Mouse (Mus musculus): ENCODE measurements around the gene Rnf38. TPM values are rescaled to one million over a fixed set of nuclear protein-coding genes. Genes with fewer than 3 reads are reported as not detected.

Rnf38 gene
- polyA plus RNA-seq, 1 experiment from 2014 or later: 30.3 TPM

GRCm38 (mm10) chr4:44183862-44184261 lies 49.7 kb downstream of the Rnf38 start:
- 58% methylated on average over 1 of the region's 1 CpGs for WGBS
- ATAC-seq: no peak

GRCm38 (mm10) chr4:44179748-44180147 lies 53.8 kb downstream of the Rnf38 start:
- Histone ChIP-seq H3K27me3 (ENCODE audit: control insufficient read depth, insufficient read depth, low read depth, low read length) (no peaks in the 10 kb centered on the region), H3K4me3 (ENCODE audit: low read depth, low read length) (no peak overlapping the region), H3K4me2 (ENCODE audit: low read length) (no peak overlapping the region), H3K4me1 (ENCODE audit: control insufficient read depth, insufficient read depth, low read length) (no peaks in the 10 kb centered on the region; the same call in 1 of the 2 replicates), H3K27ac (ENCODE audit: low read length) (no peak overlapping the region), H3K9ac (ENCODE audit: low read depth, low read length) (no peak overlapping the region), H3K36me3 (ENCODE audit: control insufficient read depth, insufficient read depth, low read length) (no peaks in the 10 kb centered on the region), H3K9me3 (replicated peaks; ENCODE audit: control insufficient read depth, low read length, poor library complexity, severe bottlenecking) (no peaks in the 10 kb centered on the region)
- 74% methylated on average over 5 of the region's 5 CpGs for WGBS
- no peak for ATAC-seq

More at GRCm38 (mm10) chr4:44183862-44184261, 49.7 kb downstream of the Rnf38 start:
- Histone ChIP-seq H3K36me3 (ENCODE audit: control insufficient read depth, insufficient read depth, low read length) (no peaks in the 10 kb centered on the region), H3K27ac (ENCODE audit: low read length) (no peak overlapping the region), H3K4me2 (ENCODE audit: low read length) (no peak overlapping the region), H3K4me1 (ENCODE audit: control insufficient read depth, insufficient read depth, low read length) (peaks cover 2% of the 10 kb centered on the region; the same call in 1 of the 2 replicates), H3K4me3 (ENCODE audit: low read depth, low read length) (no peak overlapping the region), H3K9ac (ENCODE audit: low read depth, low read length) (no peak overlapping the region), H3K9me3 (replicated peaks; ENCODE audit: control insufficient read depth, low read length, poor library complexity, severe bottlenecking) (no peaks in the 10 kb centered on the region), H3K27me3 (ENCODE audit: control insufficient read depth, insufficient read depth, low read depth, low read length) (no peaks in the 10 kb centered on the region)

GRCm38 (mm10) chr4:44173177-44173576 lies 60.4 kb downstream of the Rnf38 start:
- no peaks in the 10 kb centered on the region for H3K9me3 ChIP-seq (replicated peaks; ENCODE audit: control insufficient read depth, low read length, poor library complexity, severe bottlenecking)
- no peak overlapping the region for H3K4me2 ChIP-seq (ENCODE audit: low read length)
- H3K4me3 ChIP-seq (ENCODE audit: low read depth, low read length): no peak overlapping the region
- no peaks in the 10 kb centered on the region for H3K27me3 ChIP-seq (ENCODE audit: control insufficient read depth, insufficient read depth, low read depth, low read length)
- H3K27ac ChIP-seq (ENCODE audit: low read length): no peak overlapping the region
- H3K36me3 ChIP-seq (ENCODE audit: control insufficient read depth, insufficient read depth, low read length): no peaks in the 10 kb centered on the region
- H3K9ac ChIP-seq (ENCODE audit: low read depth, low read length): no peak overlapping the region
- 0% methylated on average over 1 of the region's 1 CpGs for WGBS
- ATAC-seq: no peak
- H3K4me1 ChIP-seq (ENCODE audit: control insufficient read depth, insufficient read depth, low read length): no peaks in the 10 kb centered on the region; the same call in 1 of the 2 replicates

GRCm38 (mm10) chr4:44172676-44173075 lies 60.9 kb downstream of the Rnf38 start:
- Histone ChIP-seq H3K4me1 (ENCODE audit: control insufficient read depth, insufficient read depth, low read length) (no peaks in the 10 kb centered on the region; the same call in 1 of the 2 replicates), H3K27me3 (ENCODE audit: control insufficient read depth, insufficient read depth, low read depth, low read length) (no peaks in the 10 kb centered on the region), H3K9me3 (replicated peaks; ENCODE audit: control insufficient read depth, low read length, poor library complexity, severe bottlenecking) (no peaks in the 10 kb centered on the region), H3K4me3 (ENCODE audit: low read depth, low read length) (no peak overlapping the region), H3K36me3 (ENCODE audit: control insufficient read depth, insufficient read depth, low read length) (no peaks in the 10 kb centered on the region), H3K27ac (ENCODE audit: low read length) (no peak overlapping the region), H3K4me2 (ENCODE audit: low read length) (no peak overlapping the region), H3K9ac (ENCODE audit: low read depth, low read length) (no peak overlapping the region)
- ATAC-seq: no peak
- 46% methylated on average over 5 of the region's 5 CpGs for WGBS

- no peak overlapping the region for H3K9ac ChIP-seq (ENCODE audit: low read depth, low read length)
- no peak overlapping the region for H3K4me2 ChIP-seq (ENCODE audit: low read length)
- H3K4me1 ChIP-seq (ENCODE audit: control insufficient read depth, insufficient read depth, low read length): peaks cover 14% of the 10 kb centered on the region
- WGBS: 81% methylated on average over 3 of the region's 3 CpGs
- no peaks in the 10 kb centered on the region for H3K27me3 ChIP-seq (ENCODE audit: control insufficient read depth, insufficient read depth, low read depth, low read length)
- no peaks in the 10 kb centered on the region for H3K36me3 ChIP-seq (ENCODE audit: control insufficient read depth, insufficient read depth, low read length)
- no peak for ATAC-seq
- no peak overlapping the region for H3K27ac ChIP-seq (ENCODE audit: low read length)
- H3K9me3 ChIP-seq (replicated peaks; ENCODE audit: control insufficient read depth, low read length, poor library complexity, severe bottlenecking): no peaks in the 10 kb centered on the region
- H3K4me3 ChIP-seq (ENCODE audit: low read depth, low read length): no peak overlapping the region
These were observed 63.7 kb downstream of the Rnf38 start for GRCm38 (mm10) chr4:44169884-44170283.

- Histone ChIP-seq H3K27me3 (ENCODE audit: control insufficient read depth, insufficient read depth, low read depth, low read length) (no peaks in the 10 kb centered on the region), H3K4me3 (ENCODE audit: low read depth, low read length) (peak overlapping the region; percentile 54; the same call in 1 of the 2 replicates), H3K9me3 (replicated peaks; ENCODE audit: control insufficient read depth, low read length, poor library complexity, severe bottlenecking) (no peaks in the 10 kb centered on the region), H3K4me1 (ENCODE audit: control insufficient read depth, insufficient read depth, low read length) (peaks cover 23% of the 10 kb centered on the region), H3K4me2 (ENCODE audit: low read length) (peak overlapping the region; percentile 71; the same call in 1 of the 2 replicates), H3K9ac (ENCODE audit: low read depth, low read length) (no peak overlapping the region), H3K36me3 (ENCODE audit: control insufficient read depth, insufficient read depth, low read length) (no peaks in the 10 kb centered on the region), H3K27ac (ENCODE audit: low read length) (no peak overlapping the region)
- 7% methylated on average over 7 of the region's 7 CpGs for WGBS
- 0 out of 2 replicates have a peak, but pooled peaks have one; percentile 4 for ATAC-seq
These were observed 64.8 kb downstream of the Rnf38 start for GRCm38 (mm10) chr4:44168816-44169215.

GRCm38 (mm10) chr4:44168231-44168647 lies 65.3 kb downstream of the Rnf38 start:
- Histone ChIP-seq H3K9me3 (replicated peaks; ENCODE audit: control insufficient read depth, low read length, poor library complexity, severe bottlenecking) (no peaks in the 10 kb centered on the region), H3K36me3 (ENCODE audit: control insufficient read depth, insufficient read depth, low read length) (no peaks in the 10 kb centered on the region), H3K9ac (ENCODE audit: low read depth, low read length) (peak overlapping the region; percentile 46; the same call in 1 of the 2 replicates), H3K27me3 (ENCODE audit: control insufficient read depth, insufficient read depth, low read depth, low read length) (no peaks in the 10 kb centered on the region), H3K4me1 (ENCODE audit: control insufficient read depth, insufficient read depth, low read length) (peaks cover 27% of the 10 kb centered on the region), H3K4me3 (ENCODE audit: low read depth, low read length) (peak overlapping the region; percentile 54), H3K4me2 (ENCODE audit: low read length) (peak overlapping the region; percentile 71), H3K27ac (ENCODE audit: low read length) (peak overlapping the region; percentile 67)
- peak; percentile 89 for ATAC-seq
- 0% methylated on average over 21 of the region's 34 CpGs for WGBS

- peak; percentile 91 for ATAC-seq
- Histone ChIP-seq H3K9ac (ENCODE audit: low read depth, low read length) (peak overlapping the region; percentile 66), H3K27me3 (ENCODE audit: control insufficient read depth, insufficient read depth, low read depth, low read length) (no peaks in the 10 kb centered on the region), H3K4me2 (ENCODE audit: low read length) (peak overlapping the region; percentile 75), H3K9me3 (replicated peaks; ENCODE audit: control insufficient read depth, low read length, poor library complexity, severe bottlenecking) (no peaks in the 10 kb centered on the region), H3K36me3 (ENCODE audit: control insufficient read depth, insufficient read depth, low read length) (no peaks in the 10 kb centered on the region), H3K4me3 (ENCODE audit: low read depth, low read length) (peak overlapping the region; percentile 48), H3K4me1 (ENCODE audit: control insufficient read depth, insufficient read depth, low read length) (peaks cover 32% of the 10 kb centered on the region), H3K27ac (ENCODE audit: low read length) (peak overlapping the region; percentile 79)
- WGBS: under 1% methylated on average over 77 of the region's 95 CpGs
These were observed 66.0 kb downstream of the Rnf38 start for GRCm38 (mm10) chr4:44167397-44168121.

- ATAC-seq: no peak
- peak overlapping the region; percentile 79 for H3K27ac ChIP-seq (ENCODE audit: low read length)
- no peaks in the 10 kb centered on the region for H3K27me3 ChIP-seq (ENCODE audit: control insufficient read depth, insufficient read depth, low read depth, low read length)
- H3K9me3 ChIP-seq (replicated peaks; ENCODE audit: control insufficient read depth, low read length, poor library complexity, severe bottlenecking): no peaks in the 10 kb centered on the region
- 4% methylated on average over 20 of the region's 20 CpGs for WGBS
- H3K4me2 ChIP-seq (ENCODE audit: low read length): peak overlapping the region; percentile 75
- H3K36me3 ChIP-seq (ENCODE audit: control insufficient read depth, insufficient read depth, low read length): no peaks in the 10 kb centered on the region
- peak overlapping the region; percentile 48 for H3K4me3 ChIP-seq (ENCODE audit: low read depth, low read length)
- peak overlapping the region; percentile 66 for H3K9ac ChIP-seq (ENCODE audit: low read depth, low read length)
- H3K4me1 ChIP-seq (ENCODE audit: control insufficient read depth, insufficient read depth, low read length): peaks cover 37% of the 10 kb centered on the region
These were observed 66.7 kb downstream of the Rnf38 start for GRCm38 (mm10) chr4:44166702-44167396.
